Mouse (Mus musculus) monocyte, adult 2 months (primary cell): Measurements from ENCODE around the gene Apobec2.
A peak's percentile ranks its signal among the peaks of the same experiment; 100 is the strongest.

Experiments
- DNase-seq, 2 experiments: peaks; one replicate each; pipeline ENCODE4 v3.0.0; 2022; ENCODE audit warnings: low spot score in 2 of 2, low read depth in 1 of 2

Gene Apobec2

DNA sequence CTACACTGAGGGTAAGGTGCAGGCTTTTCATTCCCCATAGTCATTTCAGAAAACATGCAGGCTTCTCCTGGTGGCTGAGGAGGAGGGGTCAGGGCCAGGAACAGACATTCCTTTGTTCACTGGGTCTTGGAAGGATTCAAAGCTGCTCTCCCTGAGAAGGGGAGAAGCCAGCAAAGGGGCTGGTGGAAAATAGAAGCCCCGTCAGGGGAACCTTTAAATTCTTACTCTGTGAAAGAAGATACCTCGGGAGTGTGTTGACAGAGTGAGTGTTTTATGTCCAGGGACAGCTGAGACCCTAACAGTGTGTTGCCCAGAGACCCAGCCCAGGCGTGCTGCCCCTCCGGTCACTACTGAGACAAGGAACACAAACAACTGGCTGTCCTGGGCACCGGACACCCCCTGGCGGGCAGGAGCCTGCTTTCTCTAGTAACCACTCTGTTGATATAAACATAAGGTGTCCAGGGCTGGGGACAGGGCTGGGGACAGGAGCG is 4.7 kb upstream of the Apobec2 start:
- no peak for DNase-seq

DNA sequence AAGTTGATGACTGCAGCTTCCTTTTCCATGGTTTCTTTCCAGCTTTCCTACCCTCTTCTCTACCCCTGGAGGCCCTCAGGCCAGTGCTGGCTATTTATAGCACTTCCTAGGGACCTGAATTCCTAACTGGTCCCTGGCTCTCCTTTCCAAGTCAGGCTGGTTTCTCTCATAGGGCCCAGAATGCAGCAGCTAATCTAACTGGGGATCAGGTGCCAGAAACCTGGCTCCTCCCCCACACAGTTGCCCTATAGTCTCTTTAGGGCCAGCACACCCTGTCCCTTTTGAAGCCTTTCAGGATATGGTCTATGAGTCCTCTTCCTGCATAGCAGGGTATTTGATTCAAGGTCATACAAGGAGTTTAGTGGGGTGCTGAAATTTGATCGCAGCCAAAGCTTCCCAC is 3.8 kb upstream of the Apobec2 start:
- no peak for DNase-seq

DNA sequence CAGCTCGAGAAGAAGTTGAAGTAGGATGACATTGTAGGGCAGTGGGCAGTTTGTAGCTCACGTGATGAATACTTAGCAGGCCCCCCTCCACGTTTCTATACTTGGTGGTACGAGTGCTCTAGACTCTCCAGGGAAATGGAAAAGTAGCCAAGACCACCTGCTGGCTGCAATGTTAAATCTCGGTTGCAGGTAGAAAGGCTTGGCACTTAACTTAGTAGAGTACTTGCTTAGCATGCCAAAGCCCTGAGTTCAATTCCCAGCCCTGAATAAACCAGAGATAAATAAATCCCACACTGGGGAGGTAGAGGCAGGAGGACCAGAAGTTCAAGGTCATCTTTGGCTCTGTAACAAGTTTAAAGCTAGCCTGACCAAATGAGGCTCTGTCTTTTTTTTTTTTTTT is 1.7 kb upstream of the Apobec2 start:
- no peak for DNase-seq

DNA sequence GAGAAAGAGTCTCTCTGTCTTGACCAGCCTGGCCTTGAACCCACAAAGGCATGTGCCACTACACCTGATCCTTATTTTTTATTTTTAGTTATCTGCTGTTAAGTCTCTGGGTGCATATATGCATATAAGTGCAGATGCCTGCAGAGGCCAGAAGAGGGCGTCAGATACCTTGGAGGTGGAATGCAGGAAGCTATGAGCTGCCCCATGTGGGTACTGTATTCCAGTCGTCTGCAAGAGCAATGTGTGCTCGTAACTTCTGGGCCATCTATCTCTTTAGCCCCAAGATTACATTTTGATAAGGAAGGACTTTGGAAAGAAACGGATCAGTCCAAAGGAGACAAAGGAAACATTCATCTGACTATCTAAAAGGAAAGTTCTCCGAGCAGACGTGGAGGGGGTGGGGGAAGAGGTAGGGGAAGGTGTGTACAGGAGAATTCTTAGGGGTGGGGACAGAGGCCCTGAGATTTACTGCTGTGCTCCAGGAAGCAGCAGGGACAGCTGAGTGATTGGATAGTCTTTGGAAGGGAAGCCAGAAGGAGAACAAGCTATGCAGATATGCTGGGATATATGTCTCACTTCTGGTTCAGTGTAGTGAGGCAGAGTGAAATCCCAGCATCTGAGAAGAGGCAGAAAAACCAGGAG is 1.1 kb upstream of the Apobec2 start:
- no peak for DNase-seq

DNA sequence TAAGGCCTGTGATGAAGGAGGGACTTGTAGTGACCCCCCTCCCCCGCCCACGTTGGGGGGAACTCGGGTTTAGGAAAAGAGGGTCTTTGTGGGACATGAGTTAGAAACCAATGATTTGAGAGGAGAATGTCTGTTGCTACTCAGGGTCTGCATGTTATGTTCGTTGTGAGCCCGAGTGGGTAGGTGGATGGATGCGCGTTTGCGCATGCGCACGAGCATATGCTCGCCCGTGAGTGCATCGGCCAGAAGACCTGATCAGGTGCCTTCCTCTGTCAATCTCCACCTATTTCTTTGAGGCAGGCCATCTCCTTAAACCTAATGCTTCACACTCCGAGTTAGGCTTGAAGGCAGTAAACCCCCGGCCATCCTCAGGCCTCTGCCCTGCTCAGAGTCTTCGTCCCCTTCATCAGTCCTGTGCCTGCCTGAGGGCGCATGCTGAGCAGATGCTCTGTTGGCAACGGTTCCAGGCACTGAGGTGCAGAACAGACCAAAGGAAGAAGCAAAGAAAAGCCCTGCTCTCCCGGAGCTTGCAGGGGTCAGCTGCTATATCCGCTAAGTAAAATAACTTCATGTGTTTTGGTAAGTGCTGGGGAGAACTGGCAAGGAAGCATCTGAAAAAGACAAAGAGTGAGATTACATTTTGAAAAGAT is 401 bp upstream of the Apobec2 start:
- no peak for DNase-seq

DNA sequence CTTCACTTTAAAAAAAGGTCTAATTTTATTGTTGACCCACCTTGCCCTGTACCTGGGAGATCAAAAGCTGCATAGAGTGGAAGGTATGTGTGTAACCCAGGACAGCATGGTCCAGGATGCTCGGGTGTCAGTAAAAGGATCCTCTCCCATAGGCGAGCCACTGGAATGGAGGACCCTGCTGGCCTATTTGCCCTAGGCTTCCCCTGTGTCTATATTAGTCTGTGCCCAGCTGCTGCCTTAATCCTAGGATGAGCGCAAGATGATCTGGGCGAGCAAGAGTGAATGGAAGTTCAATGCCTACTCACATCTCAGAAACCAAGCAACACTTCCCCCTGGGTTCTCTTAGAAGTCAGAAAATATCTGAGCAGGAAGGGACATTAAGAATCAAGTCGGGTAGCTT is 1.7 kb downstream of the Apobec2 start:
- DNase-seq = no peak

DNA sequence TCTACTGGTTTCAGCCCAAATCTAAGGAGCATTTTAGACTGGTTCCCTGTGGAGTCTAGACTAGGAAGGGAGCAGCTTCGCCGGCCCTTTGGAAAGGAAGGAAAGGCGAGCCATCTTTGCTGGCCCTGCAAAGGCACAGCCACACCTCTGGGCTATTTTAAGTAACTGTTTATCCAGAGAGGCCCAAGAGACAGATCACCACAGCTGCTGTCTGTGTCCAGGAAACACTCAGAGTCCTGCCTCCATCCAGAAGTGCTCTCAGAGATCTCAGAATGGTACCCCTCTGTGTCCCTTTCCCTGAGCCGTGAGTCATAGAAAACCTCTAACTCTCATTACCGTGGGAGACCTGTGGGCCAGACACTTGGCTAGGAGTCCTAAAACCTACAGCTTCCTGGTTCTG is 2.3 kb downstream of the Apobec2 start:
- DNase-seq = no peak

DNA sequence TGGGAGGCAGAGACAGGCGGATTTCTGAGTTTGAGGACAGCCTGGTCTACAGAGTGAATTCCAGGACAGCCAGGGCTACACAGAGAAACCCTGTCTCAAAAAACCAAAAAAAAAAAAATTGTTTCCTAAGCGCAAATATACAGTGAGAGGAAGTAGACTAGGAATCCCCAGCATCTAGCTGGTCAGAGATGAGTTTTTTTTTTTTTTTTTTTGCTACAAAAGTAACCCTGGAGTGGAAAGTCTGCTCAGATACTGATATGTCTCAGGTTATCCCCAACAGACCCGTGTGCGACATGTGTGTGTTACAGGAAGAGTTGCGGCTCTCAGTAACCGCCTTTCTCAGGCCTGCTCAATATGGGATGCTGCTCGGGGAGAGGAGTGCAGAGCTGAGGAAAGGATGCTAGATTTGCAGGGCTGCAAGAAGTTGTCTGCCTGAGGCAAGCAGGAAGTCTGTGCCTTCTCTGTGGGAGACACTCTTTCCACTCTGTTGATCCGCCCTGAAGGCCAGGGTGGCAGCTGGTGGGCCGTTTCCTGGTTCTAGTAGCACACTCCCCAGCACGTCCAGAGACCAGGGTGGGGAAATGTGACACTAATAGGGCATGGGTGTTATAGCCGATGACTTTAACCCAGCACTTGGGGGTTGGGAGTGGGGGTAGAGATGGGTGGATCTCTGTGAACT is 4.7 kb downstream of the Apobec2 start:
- DNase-seq = no peak

DNA sequence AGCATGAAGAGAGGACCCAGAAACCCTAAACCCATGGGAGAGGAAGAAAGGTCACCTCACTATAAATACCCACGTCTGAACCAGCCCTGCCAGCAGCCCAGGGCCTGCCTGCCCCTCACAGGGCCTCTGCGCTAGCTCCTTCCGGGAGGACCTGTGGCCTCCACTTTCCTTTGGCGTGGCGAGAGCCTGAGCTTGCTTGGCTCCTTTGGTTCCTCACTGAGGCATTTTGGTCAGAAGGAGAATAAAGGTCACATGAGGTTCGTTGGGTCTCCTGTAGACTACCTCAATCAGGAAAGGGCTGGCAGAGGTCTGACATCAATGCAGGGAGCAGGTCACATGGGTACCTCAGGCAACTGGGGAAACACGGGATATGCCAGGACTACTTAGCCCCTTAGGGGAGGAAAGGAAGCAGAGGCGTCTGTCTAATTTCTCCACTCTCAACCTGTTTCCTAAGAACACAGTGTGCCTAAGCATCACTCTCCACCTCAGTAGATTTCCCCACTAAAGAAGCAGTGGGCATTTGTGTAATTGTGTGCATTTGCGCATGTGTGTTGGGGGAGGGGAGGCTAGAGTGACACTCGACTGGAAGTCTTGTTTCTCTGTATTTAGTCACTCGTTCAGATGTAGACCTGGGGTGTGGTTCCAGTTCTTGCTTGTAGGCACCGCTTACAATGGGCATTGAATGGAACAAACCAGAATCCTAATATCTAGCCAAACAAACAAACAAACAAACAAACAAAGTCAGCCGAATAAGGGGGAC is 5.6 kb downstream of the Apobec2 start:
- DNase-seq = no peak

DNA sequence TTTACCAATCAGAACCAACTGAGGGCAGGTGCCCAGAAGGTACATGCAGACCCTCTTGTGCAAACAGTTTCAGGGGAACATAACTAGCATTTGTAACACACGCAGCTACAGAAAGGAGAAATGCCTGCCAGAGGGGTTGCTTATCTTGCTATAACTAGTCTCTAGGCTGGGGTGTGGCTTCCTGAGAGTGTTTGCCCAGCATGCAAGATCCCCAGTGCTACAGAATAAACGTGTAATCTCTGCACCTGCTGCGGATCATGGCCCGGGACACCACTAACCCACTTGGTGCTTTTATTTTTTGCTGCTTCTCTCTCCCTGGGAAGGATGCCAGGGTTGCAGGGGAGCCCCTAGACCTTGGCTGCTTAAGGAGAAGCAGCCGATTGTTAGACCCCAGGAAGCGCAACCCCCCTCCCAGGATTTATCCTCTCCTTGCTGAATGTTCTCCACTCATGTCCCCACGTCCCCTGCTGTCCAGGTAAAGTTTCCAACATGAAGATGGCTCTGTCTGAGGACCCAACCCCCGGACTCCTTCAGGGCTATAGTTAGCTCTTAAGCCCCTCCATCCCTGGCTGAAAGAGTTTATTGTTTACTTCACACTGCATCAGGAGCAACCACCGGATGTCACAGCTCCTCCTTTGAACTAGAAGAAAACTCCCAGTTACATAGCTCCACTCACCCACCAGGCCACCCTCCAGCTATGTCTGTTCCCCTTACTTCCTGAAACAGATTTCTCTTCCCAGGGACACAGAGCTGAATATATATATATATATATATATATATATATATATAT is 6.7 kb downstream of the Apobec2 start:
- DNase-seq = no peak

DNA sequence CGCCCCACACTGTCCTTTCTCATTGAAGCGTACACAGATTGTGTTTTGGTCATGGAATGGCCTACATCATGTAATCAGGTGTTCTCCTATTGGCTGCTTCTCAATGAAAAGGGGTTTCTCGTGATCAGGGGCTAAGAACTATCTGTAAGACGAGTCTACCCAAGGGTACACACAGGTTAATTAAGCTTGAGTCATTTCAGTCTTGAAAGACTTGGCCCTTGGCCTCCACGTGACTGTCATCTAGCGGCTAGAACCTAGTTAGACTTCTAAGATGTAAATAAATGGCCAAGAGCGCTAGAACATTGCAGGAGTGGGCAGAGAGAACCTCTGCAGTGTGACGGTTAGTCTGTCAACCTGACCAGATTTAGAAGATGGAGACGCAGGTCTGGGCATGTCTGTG is 8.5 kb downstream of the Apobec2 start:
- DNase-seq = no peak

DNA sequence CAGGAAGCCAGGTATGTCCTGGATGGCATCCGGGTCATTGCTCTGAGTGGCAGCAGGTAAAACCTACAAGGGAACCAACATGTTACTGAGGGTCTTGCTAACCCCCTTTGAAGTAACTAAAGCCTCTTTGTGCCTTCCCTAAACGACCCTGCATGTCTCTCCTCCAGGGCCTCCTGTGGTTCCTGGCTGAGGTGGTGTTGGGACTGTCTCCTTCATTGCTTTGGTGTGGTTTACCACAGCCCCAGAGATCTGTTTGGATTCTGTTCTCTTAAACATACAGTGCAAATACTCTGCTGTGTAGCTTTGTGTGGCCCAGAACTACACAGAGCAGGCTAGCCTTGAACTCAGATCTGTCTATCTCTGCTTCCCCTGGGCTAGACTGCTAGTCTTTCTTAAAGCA is 13.2 kb downstream of the Apobec2 start:
- no peak for DNase-seq

DNA sequence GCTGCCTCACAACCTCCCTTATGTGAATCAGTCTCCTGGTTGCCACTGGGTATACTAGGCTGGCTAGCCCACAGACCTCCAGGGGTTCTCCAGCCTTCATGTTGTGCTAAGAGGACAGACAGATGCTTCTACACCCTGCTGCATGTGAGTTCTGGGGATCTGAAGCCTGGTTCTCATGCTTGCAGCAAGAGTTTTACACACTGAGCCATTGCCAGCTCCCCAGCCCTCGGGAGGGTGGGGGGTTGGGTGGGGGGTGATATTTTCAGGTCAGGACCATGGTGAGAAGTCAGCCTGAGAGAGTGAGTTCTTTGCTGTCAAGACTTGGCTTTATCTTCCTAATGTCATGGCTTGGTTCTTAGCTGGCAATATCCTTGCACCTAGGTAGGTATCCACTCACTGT is 13.9 kb downstream of the Apobec2 start:
- DNase-seq = no peak

DNA sequence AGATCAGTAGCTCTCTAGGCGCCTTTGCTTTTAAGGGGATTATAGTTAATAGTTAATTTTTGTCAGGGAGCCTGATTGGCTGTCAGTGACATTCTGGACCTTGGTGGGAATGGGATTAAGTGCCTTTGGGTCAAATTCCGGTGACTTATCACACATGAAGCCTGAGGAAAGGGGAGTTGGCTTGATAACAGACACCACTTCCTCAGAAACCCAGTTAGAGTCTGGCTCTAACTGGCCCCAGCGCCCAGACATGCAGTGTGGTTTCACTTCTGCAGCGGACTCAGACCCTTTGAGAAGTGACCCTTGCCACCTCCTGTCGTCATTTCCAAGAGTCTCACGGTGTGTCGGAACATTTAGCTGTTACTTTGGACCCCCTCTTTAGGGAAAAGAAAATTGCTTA is 14.6 kb downstream of the Apobec2 start:
- DNase-seq = peak; percentile 35 to 38

DNA sequence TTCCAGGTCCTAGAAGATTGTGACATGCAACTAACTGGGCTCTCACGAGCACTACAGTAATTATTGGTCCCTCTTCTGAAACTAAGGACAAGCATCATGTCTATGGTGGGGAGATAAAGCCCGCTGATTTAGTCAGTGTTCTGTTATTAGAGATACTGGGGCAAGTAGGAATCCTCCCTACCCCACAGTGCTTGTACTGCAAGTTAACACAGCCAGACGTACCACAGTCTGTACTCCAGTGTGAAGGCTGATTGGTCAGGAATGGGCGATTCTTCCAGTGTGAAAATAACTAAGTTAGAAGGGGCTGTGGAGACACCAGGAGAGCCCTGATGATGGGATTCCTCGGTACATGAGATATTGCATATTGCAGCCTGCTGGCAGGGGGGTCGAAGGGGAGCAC is 15.2 kb downstream of the Apobec2 start:
- no peak for DNase-seq

DNA sequence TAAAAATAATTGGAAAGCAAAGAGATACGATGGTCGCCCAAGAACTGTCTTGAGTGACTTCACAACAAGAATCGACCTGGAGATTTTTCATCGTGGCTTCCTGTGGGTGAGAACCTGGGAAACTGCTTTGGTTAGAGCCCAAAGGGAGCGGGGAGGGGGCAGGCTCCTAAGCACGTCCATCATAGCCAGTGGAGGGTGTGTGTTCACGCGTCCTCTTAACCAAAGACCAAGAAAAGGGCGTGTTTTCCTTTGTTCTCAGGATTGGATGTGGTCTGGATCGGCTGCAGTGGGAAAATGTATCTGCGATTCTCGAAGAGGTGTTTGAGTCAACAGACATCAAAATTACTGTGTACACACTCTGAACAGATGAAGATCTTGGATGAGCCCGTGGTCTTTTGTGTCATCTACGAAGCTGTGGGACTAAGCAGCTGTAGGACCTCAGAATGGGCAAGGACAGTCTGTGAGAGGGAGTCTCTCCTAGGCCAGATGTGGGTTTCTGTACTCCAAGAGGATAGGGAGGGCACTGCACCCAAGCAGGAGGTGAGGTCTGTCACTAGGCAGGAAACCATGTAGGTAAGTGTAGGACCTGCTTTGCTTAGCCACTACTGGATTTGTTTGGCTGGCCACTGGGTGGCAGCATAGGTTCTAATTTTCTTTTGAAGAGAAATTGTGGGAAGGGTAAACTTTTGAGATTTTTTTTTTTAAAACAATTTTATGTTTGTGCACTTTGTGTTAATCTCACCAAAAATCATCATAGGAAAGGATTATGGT is 16.1 kb downstream of the Apobec2 start:
- no peak for DNase-seq

DNA sequence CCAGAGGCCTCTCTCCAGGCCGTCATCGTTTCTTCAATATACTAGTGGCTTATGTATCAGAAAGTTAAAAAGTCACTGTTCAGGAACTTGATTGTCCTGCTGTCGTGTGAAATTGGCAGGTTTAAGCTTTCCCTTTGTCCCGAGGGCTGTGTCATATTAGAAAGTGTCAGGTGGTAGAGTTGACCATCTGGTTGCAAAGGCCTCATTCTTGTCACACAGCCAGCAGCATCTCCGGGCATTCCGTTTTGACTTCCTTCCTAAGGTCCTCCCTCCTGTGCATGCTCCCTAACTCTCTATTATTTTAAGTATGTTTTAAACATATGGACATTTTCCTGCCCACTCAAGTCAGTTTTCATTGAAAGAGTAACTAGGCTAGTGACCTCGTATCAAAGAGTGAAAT is 16.7 kb downstream of the Apobec2 start:
- DNase-seq = no peak

DNA sequence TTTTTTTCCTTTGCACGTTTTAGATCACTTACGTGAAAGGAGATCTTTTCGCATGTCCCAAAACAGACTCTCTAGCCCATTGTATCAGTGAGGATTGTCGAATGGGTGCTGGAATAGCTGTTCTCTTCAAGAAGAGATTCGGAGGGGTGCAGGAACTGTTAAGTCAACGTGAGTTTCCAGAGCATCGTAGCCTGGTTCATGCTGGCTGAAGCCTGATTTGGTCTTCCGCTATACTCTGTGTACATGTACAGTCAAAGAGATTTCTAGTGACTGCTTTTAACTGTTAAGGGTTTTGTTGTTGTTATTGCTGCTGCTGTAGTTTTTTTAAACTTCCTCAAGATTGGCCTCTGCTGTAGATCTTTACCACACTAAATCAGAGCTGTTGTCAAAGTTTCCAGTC is 21.5 kb downstream of the Apobec2 start:
- no peak for DNase-seq

DNA sequence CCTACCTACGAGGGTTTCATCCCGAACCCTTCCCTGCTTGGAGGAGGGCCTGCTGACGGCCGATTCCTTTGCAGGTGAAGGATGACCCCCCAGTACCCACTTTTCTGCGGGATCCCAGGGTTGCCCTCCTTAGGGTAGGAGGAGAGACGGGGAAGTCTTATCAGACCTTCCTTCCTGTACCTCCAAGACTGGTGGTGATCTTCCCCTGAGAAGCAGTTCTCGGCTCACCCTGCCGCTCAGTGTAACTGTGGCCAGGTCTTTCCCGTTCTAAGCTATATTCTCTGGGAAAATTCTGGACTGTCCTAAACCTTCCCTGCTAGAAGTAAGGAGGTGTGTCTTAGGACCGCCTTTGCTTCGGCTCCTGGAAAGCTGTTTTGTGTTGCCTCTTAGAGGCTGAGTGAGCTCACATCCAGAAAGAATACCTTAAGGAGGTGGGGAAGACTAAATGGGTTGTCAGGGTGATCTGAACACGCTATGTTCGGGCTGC is 22.4 kb downstream of the Apobec2 start:
- no peak for DNase-seq
